Mouse (Mus musculus) E14TG2a.4 (cell line): ENCODE measurements around the gene Dnal4.

Experiments used
- CTCF ChIP-seq: conservative IDR thresholded peaks from 2 replicates; pipeline ENCODE4 v1.5.1; 2014; ENCODE audit warnings: low read length
- NANOG ChIP-seq: IDR thresholded peaks from 2 replicates; pipeline ENCODE4 v1.6.1; 2014; ENCODE audit warnings: borderline replicate concordance, low read length, mixed read lengths
- POU5F1 ChIP-seq: IDR thresholded peaks from 2 replicates; pipeline ENCODE4 v1.6.1; 2014; ENCODE audit warnings: low read length, borderline replicate concordance

DNA sequence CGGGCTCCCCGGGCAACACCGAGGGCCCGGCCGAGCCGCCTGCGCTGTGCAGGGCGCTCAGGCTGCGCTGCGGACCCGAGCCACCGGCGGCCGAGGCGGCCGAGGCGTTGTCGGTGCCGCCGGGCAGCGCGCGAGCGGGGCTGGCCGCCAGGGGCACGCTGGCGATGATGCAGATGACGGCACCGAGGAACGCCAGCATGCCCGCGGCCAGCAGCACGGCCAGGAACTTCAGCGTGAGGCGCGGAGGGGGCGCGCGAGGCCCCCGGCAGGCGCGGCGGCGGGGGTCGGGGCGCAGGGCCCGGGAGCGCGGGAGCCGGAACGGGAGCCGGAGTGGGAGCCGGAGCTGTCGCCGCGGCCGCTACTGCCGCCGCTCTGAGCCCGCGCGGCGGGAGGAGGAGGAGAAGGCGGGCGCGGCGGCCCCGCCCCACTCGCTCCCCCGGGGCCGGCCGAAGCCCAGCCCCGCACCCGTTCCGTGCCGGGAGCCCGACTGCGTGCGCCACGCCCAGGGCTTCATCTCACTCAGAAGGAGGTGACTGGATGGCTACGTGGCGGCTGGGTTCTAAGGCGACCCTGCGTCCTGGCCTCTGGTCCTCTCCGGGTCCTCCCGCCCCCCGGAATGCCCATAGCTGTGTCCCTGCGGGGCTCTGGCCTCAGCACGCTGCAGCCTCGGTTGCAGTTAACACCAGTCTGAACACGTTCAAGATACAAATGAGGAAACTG, 26.9 kb upstream of the Dnal4 start, which contains the start of gene Nptxr:
- TF ChIP-seq CTCF, result no peak
- no peak for TF ChIP-seq POU5F1
- no peak for TF ChIP-seq NANOG
